Mouse (Mus musculus) splenic B cell, adult 2 months (primary cell): ENCODE results near the gene Btbd9.

ENCODE experiments used
- DNase-seq: peaks from one replicate; pipeline ENCODE4 v3.0.0-alpha.2; 2011; ENCODE audit warnings: low read depth, low spot score
- H3K27me3 ChIP-seq: 2 replicates; pipeline ENCODE4 v1.6.1; 2012; ENCODE audit warnings: mild to moderate bottlenecking, low read length, moderate library complexity, mixed read lengths; ENCODE audit not compliant: control insufficient read depth, poor library complexity, insufficient read depth, severe bottlenecking
- H3K36me3 ChIP-seq: 2 replicates; pipeline ENCODE4 v1.6.1; 2012; ENCODE audit warnings: mild to moderate bottlenecking, low read length, moderate library complexity, mixed read lengths; ENCODE audit not compliant: control insufficient read depth, poor library complexity, insufficient read depth, severe bottlenecking

The Btbd9 gene

GRCm38 (mm10) chr17:30320301-30320700 lies 256.0 kb downstream of the Btbd9 start:
- Histone ChIP-seq H3K36me3 (no peaks in the 10 kb centered on the region), H3K27me3 (no peaks in the 10 kb centered on the region)
- no peak for DNase-seq

- DNase-seq, result no peak
- Histone ChIP-seq H3K36me3 (no peaks in the 10 kb centered on the region), H3K27me3 (no peaks in the 10 kb centered on the region)
Observed at GRCm38 (mm10) chr17:30312688-30313087, 263.6 kb downstream of the Btbd9 start.

- no peaks in the 10 kb centered on the region for H3K27me3 ChIP-seq
- DNase-seq, result no peak
- no peaks in the 10 kb centered on the region for H3K36me3 ChIP-seq
Observed at GRCm38 (mm10) chr17:30309627-30310026, 266.7 kb downstream of the Btbd9 start.

- no peak for DNase-seq
- no peaks in the 10 kb centered on the region for H3K36me3 ChIP-seq
- H3K27me3 ChIP-seq, result no peaks in the 10 kb centered on the region
Observed at GRCm38 (mm10) chr17:30308889-30309288, 267.4 kb downstream of the Btbd9 start.

- Histone ChIP-seq H3K27me3 (no peaks in the 10 kb centered on the region), H3K36me3 (no peaks in the 10 kb centered on the region)
- no peak for DNase-seq
Observed at GRCm38 (mm10) chr17:30308317-30308716, 268.0 kb downstream of the Btbd9 start.

- DNase-seq, result no peak
- H3K27me3 ChIP-seq, result no peaks in the 10 kb centered on the region
- H3K36me3 ChIP-seq, result no peaks in the 10 kb centered on the region
Observed at GRCm38 (mm10) chr17:30307168-30307567, 269.1 kb downstream of the Btbd9 start.

- H3K36me3 ChIP-seq, result no peaks in the 10 kb centered on the region
- no peaks in the 10 kb centered on the region for H3K27me3 ChIP-seq
- DNase-seq, result no peak
Observed at GRCm38 (mm10) chr17:30304766-30305165, 271.5 kb downstream of the Btbd9 start.

- no peaks in the 10 kb centered on the region for H3K36me3 ChIP-seq
- no peak for DNase-seq
Observed at GRCm38 (mm10) chr17:30301338-30301737, 274.9 kb downstream of the Btbd9 start.

GRCm38 (mm10) chr17:30297432-30297831 lies 278.9 kb downstream of the Btbd9 start:
- DNase-seq, result no peak
- no peaks in the 10 kb centered on the region for H3K27me3 ChIP-seq
- H3K36me3 ChIP-seq, result no peaks in the 10 kb centered on the region

More at GRCm38 (mm10) chr17:30301338-30301737, 274.9 kb downstream of the Btbd9 start:
- no peaks in the 10 kb centered on the region for H3K27me3 ChIP-seq

- Histone ChIP-seq H3K36me3 (no peaks in the 10 kb centered on the region), H3K27me3 (no peaks in the 10 kb centered on the region)
- no peak for DNase-seq
Observed at GRCm38 (mm10) chr17:30296069-30296468, 280.2 kb downstream of the Btbd9 start.

GRCm38 (mm10) chr17:30292666-30293065 lies 283.6 kb downstream of the Btbd9 start:
- no peaks in the 10 kb centered on the region for H3K27me3 ChIP-seq
- DNase-seq, result no peak
- H3K36me3 ChIP-seq, result no peaks in the 10 kb centered on the region

GRCm38 (mm10) chr17:30285641-30286040 lies 290.6 kb downstream of the Btbd9 start:
- DNase-seq, result no peak
- Histone ChIP-seq H3K36me3 (no peaks in the 10 kb centered on the region), H3K27me3 (no peaks in the 10 kb centered on the region)

GRCm38 (mm10) chr17:30283460-30284050 lies 292.7 kb downstream of the Btbd9 start:
- H3K27me3 ChIP-seq, result no peaks in the 10 kb centered on the region

GRCm38 (mm10) chr17:30283001-30283400 lies 293.3 kb downstream of the Btbd9 start:
- no peaks in the 10 kb centered on the region for H3K36me3 ChIP-seq
- no peaks in the 10 kb centered on the region for H3K27me3 ChIP-seq
- no peak for DNase-seq

More at GRCm38 (mm10) chr17:30283460-30284050, 292.7 kb downstream of the Btbd9 start:
- no peaks in the 10 kb centered on the region for H3K36me3 ChIP-seq
- no peak for DNase-seq

- no peaks in the 10 kb centered on the region for H3K36me3 ChIP-seq
- DNase-seq, result no peak
- H3K27me3 ChIP-seq, result no peaks in the 10 kb centered on the region
Observed at GRCm38 (mm10) chr17:30280323-30281118, 295.8 kb downstream of the Btbd9 start.
